Mouse (Mus musculus): ENCODE measurements around the gene Tecta. TPM values are rescaled to one million over a fixed set of nuclear protein-coding genes. Genes with fewer than 3 reads are reported as not detected.

The Tecta gene
- polyA plus RNA-seq, 1 experiment from 2014 or later = 0.20 TPM

GRCm38 (mm10) chr9:42315816-42316215, 83.9 kb downstream of the Tecta start:
- no peak overlapping the region for H3K27ac ChIP-seq (ENCODE audit: low read length)
- no peak overlapping the region for H3K9ac ChIP-seq (ENCODE audit: low read depth, low read length)
- H3K9me3 ChIP-seq (ENCODE audit: control insufficient read depth, low read length) = no peaks in the 10 kb centered on the region
- no peak overlapping the region for H3K4me2 ChIP-seq (ENCODE audit: low read depth, low read length)
- H3K36me3 ChIP-seq (ENCODE audit: control insufficient read depth, insufficient read depth, low read length) = no peaks in the 10 kb centered on the region
- 0 out of 2 replicates have a peak, but pooled peaks cover 4% of the 10 kb centered on the region for H3K4me1 ChIP-seq (ENCODE audit: control insufficient read depth, insufficient read depth, low read length)
- peak; percentile 48; the same call in 1 of the 2 replicates for ATAC-seq
- no peak overlapping the region for H3K4me3 ChIP-seq (ENCODE audit: low read length)
- 59% methylated on average over 3 of the region's 3 CpGs for WGBS
- H3K27me3 ChIP-seq (replicated peaks; ENCODE audit: control insufficient read depth, insufficient read depth, low read length) = no peaks in the 10 kb centered on the region

- Histone ChIP-seq H3K27ac (ENCODE audit: low read length) (no peak overlapping the region), H3K4me2 (ENCODE audit: low read depth, low read length) (no peak overlapping the region), H3K4me1 (ENCODE audit: control insufficient read depth, insufficient read depth, low read length) (0 out of 2 replicates have a peak, but pooled peaks cover 4% of the 10 kb centered on the region), H3K27me3 (replicated peaks; ENCODE audit: control insufficient read depth, insufficient read depth, low read length) (no peaks in the 10 kb centered on the region), H3K36me3 (ENCODE audit: control insufficient read depth, insufficient read depth, low read length) (no peaks in the 10 kb centered on the region), H3K4me3 (ENCODE audit: low read length) (no peak overlapping the region), H3K9ac (ENCODE audit: low read depth, low read length) (no peak overlapping the region), H3K9me3 (ENCODE audit: control insufficient read depth, low read length) (no peaks in the 10 kb centered on the region)
- WGBS = 46% methylated on average over 4 of the region's 4 CpGs
- ATAC-seq = no peak
These were observed 84.8 kb downstream of the Tecta start for GRCm38 (mm10) chr9:42314959-42315358.

- ATAC-seq = no peak
- no peaks in the 10 kb centered on the region for H3K36me3 ChIP-seq (ENCODE audit: control insufficient read depth, insufficient read depth, low read length)
- no peaks in the 10 kb centered on the region for H3K9me3 ChIP-seq (ENCODE audit: control insufficient read depth, low read length)
- no peak overlapping the region for H3K4me2 ChIP-seq (ENCODE audit: low read depth, low read length)
- 0 out of 2 replicates have a peak, but pooled peaks cover 4% of the 10 kb centered on the region for H3K4me1 ChIP-seq (ENCODE audit: control insufficient read depth, insufficient read depth, low read length)
- no peak overlapping the region for H3K27ac ChIP-seq (ENCODE audit: low read length)
- no peak overlapping the region for H3K9ac ChIP-seq (ENCODE audit: low read depth, low read length)
- H3K27me3 ChIP-seq (replicated peaks; ENCODE audit: control insufficient read depth, insufficient read depth, low read length) = no peaks in the 10 kb centered on the region
- H3K4me3 ChIP-seq (ENCODE audit: low read length) = no peak overlapping the region
- 67% methylated on average over 6 of the region's 6 CpGs for WGBS
These were observed 85.3 kb downstream of the Tecta start for GRCm38 (mm10) chr9:42314388-42314787.

GRCm38 (mm10) chr9:42313872-42314271, 85.9 kb downstream of the Tecta start:
- Histone ChIP-seq H3K4me3 (ENCODE audit: low read length) (no peak overlapping the region), H3K27me3 (replicated peaks; ENCODE audit: control insufficient read depth, insufficient read depth, low read length) (no peaks in the 10 kb centered on the region), H3K9me3 (ENCODE audit: control insufficient read depth, low read length) (no peaks in the 10 kb centered on the region), H3K9ac (ENCODE audit: low read depth, low read length) (no peak overlapping the region), H3K27ac (ENCODE audit: low read length) (no peak overlapping the region), H3K4me1 (ENCODE audit: control insufficient read depth, insufficient read depth, low read length) (0 out of 2 replicates have a peak, but pooled peaks cover 4% of the 10 kb centered on the region), H3K4me2 (ENCODE audit: low read depth, low read length) (no peak overlapping the region), H3K36me3 (ENCODE audit: control insufficient read depth, insufficient read depth, low read length) (no peaks in the 10 kb centered on the region)
- 17% methylated on average over 3 of the region's 3 CpGs for WGBS
- no peak for ATAC-seq

- H3K36me3 ChIP-seq (ENCODE audit: control insufficient read depth, insufficient read depth, low read length) = no peaks in the 10 kb centered on the region
- no peaks in the 10 kb centered on the region for H3K27me3 ChIP-seq (replicated peaks; ENCODE audit: control insufficient read depth, insufficient read depth, low read length)
- no peak for ATAC-seq
- H3K4me3 ChIP-seq (ENCODE audit: low read length) = no peak overlapping the region
- no peak overlapping the region for H3K9ac ChIP-seq (ENCODE audit: low read depth, low read length)
- H3K9me3 ChIP-seq (ENCODE audit: control insufficient read depth, low read length) = no peaks in the 10 kb centered on the region
- H3K4me2 ChIP-seq (ENCODE audit: low read depth, low read length) = no peak overlapping the region
- WGBS = 84% methylated on average over 3 of the region's 3 CpGs
- no peak overlapping the region for H3K27ac ChIP-seq (ENCODE audit: low read length)
- 0 out of 2 replicates have a peak, but pooled peaks cover 4% of the 10 kb centered on the region for H3K4me1 ChIP-seq (ENCODE audit: control insufficient read depth, insufficient read depth, low read length)
These were observed 88.4 kb downstream of the Tecta start for GRCm38 (mm10) chr9:42311311-42311710.

GRCm38 (mm10) chr9:42303894-42304293, 95.8 kb downstream of the Tecta start:
- Histone ChIP-seq H3K9me3 (ENCODE audit: control insufficient read depth, low read length) (no peaks in the 10 kb centered on the region), H3K27ac (ENCODE audit: low read length) (no peak overlapping the region), H3K9ac (ENCODE audit: low read depth, low read length) (no peak overlapping the region), H3K36me3 (ENCODE audit: control insufficient read depth, insufficient read depth, low read length) (no peaks in the 10 kb centered on the region), H3K27me3 (replicated peaks; ENCODE audit: control insufficient read depth, insufficient read depth, low read length) (no peaks in the 10 kb centered on the region), H3K4me1 (ENCODE audit: control insufficient read depth, insufficient read depth, low read length) (no peaks in the 10 kb centered on the region), H3K4me3 (ENCODE audit: low read length) (no peak overlapping the region), H3K4me2 (ENCODE audit: low read depth, low read length) (no peak overlapping the region)
- 81% methylated on average over 4 of the region's 4 CpGs for WGBS
- no peak for ATAC-seq

- H3K4me1 ChIP-seq (ENCODE audit: control insufficient read depth, insufficient read depth, low read length) = no peaks in the 10 kb centered on the region
- H3K9ac ChIP-seq (ENCODE audit: low read depth, low read length) = no peak overlapping the region
- no peak overlapping the region for H3K4me2 ChIP-seq (ENCODE audit: low read depth, low read length)
- WGBS = 83% methylated on average over 6 of the region's 6 CpGs
- H3K36me3 ChIP-seq (ENCODE audit: control insufficient read depth, insufficient read depth, low read length) = no peaks in the 10 kb centered on the region
- H3K4me3 ChIP-seq (ENCODE audit: low read length) = no peak overlapping the region
- no peaks in the 10 kb centered on the region for H3K27me3 ChIP-seq (replicated peaks; ENCODE audit: control insufficient read depth, insufficient read depth, low read length)
- H3K27ac ChIP-seq (ENCODE audit: low read length) = no peak overlapping the region
- no peak for ATAC-seq
- no peaks in the 10 kb centered on the region for H3K9me3 ChIP-seq (ENCODE audit: control insufficient read depth, low read length)
These were observed 98.6 kb downstream of the Tecta start for GRCm38 (mm10) chr9:42301082-42301633.

- no peaks in the 10 kb centered on the region for H3K9me3 ChIP-seq (ENCODE audit: control insufficient read depth, low read length)
- no peak overlapping the region for H3K9ac ChIP-seq (ENCODE audit: low read depth, low read length)
- no peak for ATAC-seq
- no peaks in the 10 kb centered on the region for H3K4me1 ChIP-seq (ENCODE audit: control insufficient read depth, insufficient read depth, low read length)
- H3K4me2 ChIP-seq (ENCODE audit: low read depth, low read length) = no peak overlapping the region
- H3K4me3 ChIP-seq (ENCODE audit: low read length) = no peak overlapping the region
- H3K27me3 ChIP-seq (replicated peaks; ENCODE audit: control insufficient read depth, insufficient read depth, low read length) = no peaks in the 10 kb centered on the region
- no peaks in the 10 kb centered on the region for H3K36me3 ChIP-seq (ENCODE audit: control insufficient read depth, insufficient read depth, low read length)
- 88% methylated on average over 10 of the region's 10 CpGs for WGBS
- H3K27ac ChIP-seq (ENCODE audit: low read length) = no peak overlapping the region
These were observed 103.3 kb downstream of the Tecta start for GRCm38 (mm10) chr9:42296297-42296922.

- H3K27me3 ChIP-seq (replicated peaks; ENCODE audit: control insufficient read depth, insufficient read depth, low read length) = no peaks in the 10 kb centered on the region
- no peaks in the 10 kb centered on the region for H3K36me3 ChIP-seq (ENCODE audit: control insufficient read depth, insufficient read depth, low read length)
- H3K4me1 ChIP-seq (ENCODE audit: control insufficient read depth, insufficient read depth, low read length) = no peaks in the 10 kb centered on the region
- no peak overlapping the region for H3K4me2 ChIP-seq (ENCODE audit: low read depth, low read length)
- H3K9me3 ChIP-seq (ENCODE audit: control insufficient read depth, low read length) = no peaks in the 10 kb centered on the region
- H3K9ac ChIP-seq (ENCODE audit: low read depth, low read length) = no peak overlapping the region
- 76% methylated on average over 2 of the region's 2 CpGs for WGBS
- H3K27ac ChIP-seq (ENCODE audit: low read length) = no peak overlapping the region
- H3K4me3 ChIP-seq (ENCODE audit: low read length) = no peak overlapping the region
- ATAC-seq = no peak
These were observed 105.6 kb downstream of the Tecta start for GRCm38 (mm10) chr9:42294131-42294530.

Measured in intestine, embryonic 16.5 days (tissue).